Mouse (Mus musculus): ENCODE measurements at regions not wholly inside any gene's neighbourhood (a gene's known extent, or its start where the extent isn't known, plus 50 kb on each side); places are given as distances from the start of the nearest gene placed in this dataset.

DNA sequence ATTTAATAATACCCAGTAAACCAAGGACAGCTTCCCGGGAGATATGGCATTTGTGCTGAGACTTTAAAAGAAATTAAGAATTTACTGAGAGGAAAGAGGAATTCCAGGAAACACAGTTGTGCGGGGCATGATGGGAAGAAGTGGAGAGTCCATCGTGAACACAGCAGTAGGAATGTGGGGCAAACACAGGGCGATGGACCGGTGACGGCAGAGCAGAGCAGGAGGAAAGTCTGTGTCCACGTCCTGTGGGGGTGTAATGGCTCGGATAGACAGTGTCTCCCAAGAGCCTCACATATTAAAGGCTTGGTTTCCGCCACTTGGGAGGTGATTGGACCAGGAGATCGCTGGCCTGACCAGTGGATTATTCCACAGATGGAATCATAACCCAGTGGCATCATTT lies 215.4 kb upstream of the Pkdcc start:
- Histone ChIP-seq H3K4me3 (ENCODE audit: low read depth, low read length) (no peak overlapping the region), H3K27ac (ENCODE audit: low read depth, low read length) (no peak overlapping the region), H3K9me3 (ENCODE audit: control insufficient read depth, low read length) (no peaks in the 10 kb centered on the region), H3K36me3 (ENCODE audit: control insufficient read depth, insufficient read depth, low read length) (no peaks in the 10 kb centered on the region), H3K4me1 (replicated peaks; ENCODE audit: control insufficient read depth, insufficient read depth, low read length) (no peaks in the 10 kb centered on the region), H3K9ac (ENCODE audit: low read length) (no peak overlapping the region), H3K4me2 (ENCODE audit: low read depth, low read length, severe bottlenecking) (no peak overlapping the region), H3K27me3 (ENCODE audit: control insufficient read depth, insufficient read depth, low read length) (no peaks in the 10 kb centered on the region)
- ATAC-seq (replicated peaks; ENCODE audit: low FRiP score) (no peak), DNase-seq (ENCODE audit: low spot score) (no peak)
- 81% methylated on average over 10 of the region's 10 CpGs for WGBS

DNA sequence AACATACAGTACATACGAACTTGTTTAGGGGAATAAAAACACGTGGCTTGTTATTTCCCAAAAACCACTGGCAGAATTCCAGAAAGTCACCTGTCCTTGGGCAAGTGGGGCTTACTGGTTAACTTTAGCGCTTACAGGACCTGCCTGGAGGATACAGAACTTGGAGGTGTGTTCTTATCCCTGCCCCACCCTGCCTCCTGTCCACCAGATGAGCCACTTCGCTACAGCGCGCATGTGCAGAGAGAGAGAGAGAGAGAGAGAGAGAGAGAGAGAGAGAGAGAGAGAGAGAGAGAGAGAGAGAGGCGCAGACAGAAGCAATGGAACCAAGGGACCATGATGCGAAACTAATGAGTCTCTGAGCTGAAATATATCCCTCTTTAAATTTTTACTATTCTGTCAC lies 214.7 kb upstream of the Pkdcc start:
- no peak overlapping the region for H3K4me2 ChIP-seq (ENCODE audit: low read depth, low read length, severe bottlenecking)
- H3K36me3 ChIP-seq (ENCODE audit: control insufficient read depth, insufficient read depth, low read length): no peaks in the 10 kb centered on the region
- DNase-seq (ENCODE audit: low spot score) (no peak), ATAC-seq (replicated peaks; ENCODE audit: low FRiP score) (no peak)
- H3K4me3 ChIP-seq (ENCODE audit: low read depth, low read length): no peak overlapping the region
- H3K27ac ChIP-seq (ENCODE audit: low read depth, low read length): no peak overlapping the region
- no peaks in the 10 kb centered on the region for H3K4me1 ChIP-seq (replicated peaks; ENCODE audit: control insufficient read depth, insufficient read depth, low read length)
- no peaks in the 10 kb centered on the region for H3K27me3 ChIP-seq (ENCODE audit: control insufficient read depth, insufficient read depth, low read length)
- 76% methylated on average over 8 of the region's 8 CpGs for WGBS
- H3K9ac ChIP-seq (ENCODE audit: low read length): no peak overlapping the region
- H3K9me3 ChIP-seq (ENCODE audit: control insufficient read depth, low read length): no peaks in the 10 kb centered on the region

DNA sequence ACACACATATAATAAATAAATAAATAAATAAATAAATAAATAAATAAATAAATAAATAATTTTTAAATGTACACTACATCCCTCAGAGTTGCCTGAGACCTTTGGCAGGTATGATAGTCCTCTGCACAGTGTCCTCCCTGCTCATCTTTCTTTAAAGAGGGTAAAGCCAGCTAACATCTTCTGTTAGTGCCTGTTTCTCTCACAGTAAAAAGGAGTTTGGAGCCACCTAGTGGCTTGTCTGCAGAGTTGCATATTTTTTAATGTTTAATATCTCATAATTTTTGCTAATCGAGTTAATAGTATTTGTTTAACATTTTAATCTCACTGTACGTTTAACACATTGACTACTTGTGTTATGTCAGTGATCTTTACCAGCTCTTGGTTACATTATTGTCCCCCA lies 213.5 kb upstream of the Pkdcc start:
- Histone ChIP-seq H3K4me3 (ENCODE audit: low read depth, low read length) (no peak overlapping the region), H3K27ac (ENCODE audit: low read depth, low read length) (no peak overlapping the region), H3K9me3 (ENCODE audit: control insufficient read depth, low read length) (no peaks in the 10 kb centered on the region), H3K9ac (ENCODE audit: low read length) (no peak overlapping the region), H3K36me3 (ENCODE audit: control insufficient read depth, insufficient read depth, low read length) (no peaks in the 10 kb centered on the region), H3K4me2 (ENCODE audit: low read depth, low read length, severe bottlenecking) (no peak overlapping the region), H3K4me1 (replicated peaks; ENCODE audit: control insufficient read depth, insufficient read depth, low read length) (no peaks in the 10 kb centered on the region), H3K27me3 (ENCODE audit: control insufficient read depth, insufficient read depth, low read length) (no peaks in the 10 kb centered on the region)
- ATAC-seq (replicated peaks; ENCODE audit: low FRiP score) (0 out of 2 replicates have a peak, but pooled peaks have one; percentile 67), DNase-seq (ENCODE audit: low spot score) (no peak)
- 8% methylated on average over 2 of the region's 2 CpGs for WGBS

DNA sequence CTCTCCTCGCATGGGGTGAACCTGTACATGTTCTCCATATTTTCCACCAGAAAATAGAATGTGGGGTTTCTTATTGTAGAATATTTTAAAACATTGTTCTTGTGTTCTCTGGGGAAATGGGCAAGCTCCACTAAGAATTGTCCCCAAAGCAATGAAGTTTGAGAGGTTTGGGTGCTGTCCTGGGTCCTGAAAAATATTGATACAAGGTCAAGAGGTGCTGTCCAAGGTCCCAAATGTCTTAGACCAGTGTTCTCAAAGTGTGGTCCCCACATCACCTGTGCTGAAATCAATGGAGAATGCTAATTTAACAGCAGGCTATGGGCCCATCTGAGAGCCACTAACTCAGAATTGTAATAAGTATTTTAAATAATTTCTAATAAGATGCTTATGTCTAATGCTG lies 204.2 kb upstream of the Pkdcc start:
- 92% methylated on average over 1 of the region's 1 CpGs for WGBS
- no peak for ATAC-seq (replicated peaks; ENCODE audit: low FRiP score)

DNA sequence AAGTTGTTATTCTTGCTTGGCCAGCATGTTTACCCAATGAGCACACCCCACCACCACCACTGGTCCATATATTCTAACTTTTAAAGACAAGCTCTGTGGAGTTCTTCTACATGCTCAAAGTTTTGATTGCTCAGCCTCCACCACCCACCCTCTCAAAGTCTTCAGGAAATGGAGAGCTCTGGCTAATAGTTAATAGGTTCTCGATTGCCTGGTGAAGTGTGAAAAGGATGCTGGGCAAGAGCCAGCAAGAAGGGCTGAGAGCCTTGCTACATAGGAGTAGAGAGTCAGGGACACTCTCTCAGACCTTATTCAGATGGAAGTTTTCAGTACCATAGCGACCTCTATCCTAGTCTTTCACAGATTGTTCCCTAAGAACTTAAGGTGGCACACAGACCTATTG lies 199.4 kb upstream of the Pkdcc start:
- H3K4me3 ChIP-seq (ENCODE audit: low read depth, low read length): no peak overlapping the region
- ATAC-seq (replicated peaks; ENCODE audit: low FRiP score): no peak
- whole genome bisulfite sequencing: 66% methylated on average over 2 of the region's 2 CpGs

More for the DNA sequence above, 204.2 kb upstream of the Pkdcc start:
- Histone ChIP-seq H3K36me3 (ENCODE audit: control insufficient read depth, insufficient read depth, low read length) (no peaks in the 10 kb centered on the region), H3K4me3 (ENCODE audit: low read depth, low read length) (no peak overlapping the region), H3K4me2 (ENCODE audit: low read depth, low read length, severe bottlenecking) (no peak overlapping the region), H3K9ac (ENCODE audit: low read length) (no peak overlapping the region), H3K9me3 (ENCODE audit: control insufficient read depth, low read length) (no peaks in the 10 kb centered on the region), H3K4me1 (replicated peaks; ENCODE audit: control insufficient read depth, insufficient read depth, low read length) (no peaks in the 10 kb centered on the region), H3K27me3 (ENCODE audit: control insufficient read depth, insufficient read depth, low read length) (no peaks in the 10 kb centered on the region), H3K27ac (ENCODE audit: low read depth, low read length) (no peak overlapping the region)
- no peak for DNase-seq (ENCODE audit: low spot score)

DNA sequence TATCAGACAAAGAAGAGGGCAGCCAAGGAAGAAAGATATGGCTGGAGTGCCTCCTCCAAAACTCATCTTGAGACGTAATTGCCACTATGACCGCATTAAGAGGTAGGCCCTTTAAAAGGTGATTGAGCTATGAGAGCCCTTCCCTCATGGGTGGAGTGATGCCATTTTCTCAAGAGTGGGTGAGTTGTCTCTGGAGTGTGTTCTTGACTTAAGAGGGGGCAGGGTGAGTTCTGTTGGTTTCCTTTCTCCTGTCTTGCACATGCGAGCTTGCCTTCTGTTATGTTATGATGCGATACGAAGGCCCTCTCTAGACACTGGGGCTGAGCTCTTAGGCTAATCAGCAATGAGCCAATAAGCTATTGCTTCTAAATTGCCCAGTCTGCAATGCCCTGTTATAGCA lies 198.2 kb upstream of the Pkdcc start:
- no peaks in the 10 kb centered on the region for H3K27me3 ChIP-seq (ENCODE audit: control insufficient read depth, insufficient read depth, low read length)
- WGBS: 92% methylated on average over 5 of the region's 5 CpGs
- H3K4me3 ChIP-seq (ENCODE audit: low read depth, low read length): no peak overlapping the region
- no peak overlapping the region for H3K4me2 ChIP-seq (ENCODE audit: low read depth, low read length, severe bottlenecking)
- ATAC-seq (replicated peaks; ENCODE audit: low FRiP score): no peak
- H3K9ac ChIP-seq (ENCODE audit: low read length): no peak overlapping the region
- no peaks in the 10 kb centered on the region for H3K4me1 ChIP-seq (replicated peaks; ENCODE audit: control insufficient read depth, insufficient read depth, low read length)
- no peaks in the 10 kb centered on the region for H3K9me3 ChIP-seq (ENCODE audit: control insufficient read depth, low read length)
- H3K36me3 ChIP-seq (ENCODE audit: control insufficient read depth, insufficient read depth, low read length): no peaks in the 10 kb centered on the region
- no peak overlapping the region for H3K27ac ChIP-seq (ENCODE audit: low read depth, low read length)
- DNase-seq (ENCODE audit: low spot score): no peak

More for the DNA sequence above, 199.4 kb upstream of the Pkdcc start:
- Histone ChIP-seq H3K4me1 (replicated peaks; ENCODE audit: control insufficient read depth, insufficient read depth, low read length) (no peaks in the 10 kb centered on the region), H3K9ac (ENCODE audit: low read length) (no peak overlapping the region), H3K27me3 (ENCODE audit: control insufficient read depth, insufficient read depth, low read length) (no peaks in the 10 kb centered on the region), H3K4me2 (ENCODE audit: low read depth, low read length, severe bottlenecking) (no peak overlapping the region), H3K9me3 (ENCODE audit: control insufficient read depth, low read length) (no peaks in the 10 kb centered on the region), H3K36me3 (ENCODE audit: control insufficient read depth, insufficient read depth, low read length) (no peaks in the 10 kb centered on the region), H3K27ac (ENCODE audit: low read depth, low read length) (no peak overlapping the region)
- no peak for DNase-seq (ENCODE audit: low spot score)

DNA sequence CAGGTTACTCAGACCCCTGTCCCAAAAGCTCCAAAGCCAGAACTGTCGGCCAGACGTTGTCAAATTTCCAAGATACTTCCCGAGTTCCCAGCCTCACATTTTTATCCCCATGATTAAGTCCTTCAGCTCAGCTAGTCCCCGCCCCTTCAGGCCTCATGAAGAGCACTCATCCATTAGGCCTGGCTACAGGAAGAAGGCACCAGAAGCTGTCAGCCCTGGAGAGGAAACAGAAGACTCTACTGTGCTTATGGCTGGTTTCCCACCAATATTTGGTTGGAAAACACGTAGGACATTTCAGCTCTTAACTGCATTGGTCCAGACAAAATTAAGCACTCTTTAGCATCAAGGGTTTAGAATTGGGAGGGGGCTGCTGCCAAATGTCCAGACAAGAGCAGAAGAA lies 195.8 kb upstream of the Pkdcc start:
- ATAC-seq (replicated peaks; ENCODE audit: low FRiP score) (no peak), DNase-seq (ENCODE audit: low spot score) (no peak)
- Histone ChIP-seq H3K27ac (ENCODE audit: low read depth, low read length) (no peak overlapping the region), H3K9me3 (ENCODE audit: control insufficient read depth, low read length) (no peaks in the 10 kb centered on the region), H3K4me2 (ENCODE audit: low read depth, low read length, severe bottlenecking) (no peak overlapping the region), H3K36me3 (ENCODE audit: control insufficient read depth, insufficient read depth, low read length) (no peaks in the 10 kb centered on the region), H3K4me3 (ENCODE audit: low read depth, low read length) (no peak overlapping the region), H3K4me1 (replicated peaks; ENCODE audit: control insufficient read depth, insufficient read depth, low read length) (no peaks in the 10 kb centered on the region), H3K27me3 (ENCODE audit: control insufficient read depth, insufficient read depth, low read length) (no peaks in the 10 kb centered on the region), H3K9ac (ENCODE audit: low read length) (no peak overlapping the region)
- 82% methylated on average over 5 of the region's 5 CpGs for WGBS

DNA sequence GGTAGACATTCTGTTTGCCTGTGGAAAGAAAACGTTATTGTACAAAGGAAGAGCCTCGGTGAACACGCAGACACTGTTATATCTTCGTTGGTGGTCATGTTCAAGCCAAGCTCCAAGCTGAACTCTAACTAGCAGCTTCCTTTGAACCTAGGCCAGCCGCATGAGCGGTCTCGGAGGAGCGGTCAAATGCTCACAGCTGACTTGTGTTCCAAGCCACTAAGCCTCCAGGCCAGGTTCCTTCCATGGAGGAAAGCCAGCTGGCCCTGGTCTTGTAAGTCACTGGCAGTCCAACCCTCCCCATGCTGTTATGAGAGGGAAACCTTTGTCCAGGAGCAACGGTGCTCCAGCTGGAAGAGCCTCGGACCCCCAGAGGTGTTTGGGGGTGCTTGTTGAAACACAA lies 194.5 kb upstream of the Pkdcc start:
- DNase-seq (ENCODE audit: low spot score): no peak
- WGBS: 82% methylated on average over 10 of the region's 10 CpGs
- Histone ChIP-seq H3K27ac (ENCODE audit: low read depth, low read length) (no peak overlapping the region), H3K4me2 (ENCODE audit: low read depth, low read length, severe bottlenecking) (no peak overlapping the region), H3K9ac (ENCODE audit: low read length) (no peak overlapping the region), H3K36me3 (ENCODE audit: control insufficient read depth, insufficient read depth, low read length) (no peaks in the 10 kb centered on the region), H3K4me1 (replicated peaks; ENCODE audit: control insufficient read depth, insufficient read depth, low read length) (no peaks in the 10 kb centered on the region), H3K9me3 (ENCODE audit: control insufficient read depth, low read length) (no peaks in the 10 kb centered on the region), H3K4me3 (ENCODE audit: low read depth, low read length) (no peak overlapping the region), H3K27me3 (ENCODE audit: control insufficient read depth, insufficient read depth, low read length) (no peaks in the 10 kb centered on the region)
- no peak for ATAC-seq (replicated peaks; ENCODE audit: low FRiP score)

DNA sequence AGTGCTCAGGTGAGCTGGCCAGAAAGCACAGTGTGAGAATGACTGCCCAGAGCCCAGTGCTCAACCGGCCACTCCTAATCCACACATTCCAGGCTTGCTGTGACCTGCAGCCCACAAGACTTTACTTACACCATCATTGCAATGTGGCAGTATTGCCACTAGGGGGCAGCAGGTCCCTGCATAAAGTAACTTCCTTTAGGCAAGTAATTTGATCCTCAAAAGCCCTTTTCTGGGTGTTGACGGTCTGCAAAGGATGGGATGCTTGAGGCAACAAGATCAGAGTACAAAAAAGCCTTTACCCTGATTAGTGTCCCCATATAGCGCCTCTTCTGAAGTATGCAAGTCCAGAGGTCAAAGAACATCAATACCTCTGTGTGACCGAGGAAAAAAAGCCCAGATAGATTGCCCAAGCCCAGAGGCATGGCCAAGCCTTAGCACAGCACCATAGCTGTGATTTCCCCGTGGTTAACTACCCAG lies 189.7 kb upstream of the Pkdcc start:
- Histone ChIP-seq H3K9ac (ENCODE audit: low read length) (no peak overlapping the region), H3K36me3 (ENCODE audit: control insufficient read depth, insufficient read depth, low read length) (no peaks in the 10 kb centered on the region), H3K4me3 (ENCODE audit: low read depth, low read length) (no peak overlapping the region), H3K4me1 (replicated peaks; ENCODE audit: control insufficient read depth, insufficient read depth, low read length) (no peaks in the 10 kb centered on the region), H3K4me2 (ENCODE audit: low read depth, low read length, severe bottlenecking) (no peak overlapping the region), H3K27me3 (ENCODE audit: control insufficient read depth, insufficient read depth, low read length) (no peaks in the 10 kb centered on the region), H3K27ac (ENCODE audit: low read depth, low read length) (no peak overlapping the region), H3K9me3 (ENCODE audit: control insufficient read depth, low read length) (no peaks in the 10 kb centered on the region)
- 15% methylated on average over 5 of the region's 5 CpGs for WGBS
- ATAC-seq (replicated peaks; ENCODE audit: low FRiP score): peak; percentile 81
- DNase-seq (ENCODE audit: low spot score): peak; percentile 92
